Mouse (Mus musculus) heart, embryonic 13.5 days (tissue): ENCODE measurements at regions not wholly inside any gene's neighbourhood (a gene's known extent, or its start where the extent isn't known, plus 50 kb on each side); places are given as distances from the start of the nearest gene placed in this dataset.

Source experiments
- ATAC-seq: fragments of 200-750 bp; cut with Nextera tagmentation; 2 replicates; pipeline ENCODE4 v1.8.0; 2017; ENCODE audit warnings: moderate TSS enrichment; ENCODE audit not compliant: insufficient number of reproducible peaks, low FRiP score, low TSS enrichment; ENCODE audit errors: extremely low read depth
- H3K27ac ChIP-seq: fragments of 300-500 bp; sonication (generic); replicated peaks from 2 replicates; pipeline ENCODE4 v1.5.1; 2015; ENCODE audit warnings: moderate library complexity, mild to moderate bottlenecking, inconsistent platforms
- H3K27me3 ChIP-seq: fragments of 300-500 bp; sonication (generic); replicated peaks from 2 replicates; pipeline ENCODE4 v1.6.1; 2015; ENCODE audit warnings: mild to moderate bottlenecking, inconsistent platforms
- H3K36me3 ChIP-seq: fragments of 300-500 bp; sonication (generic); 2 replicates; pipeline ENCODE4 v1.6.1; 2015; ENCODE audit warnings: mild to moderate bottlenecking, inconsistent platforms
- H3K4me1 ChIP-seq: fragments of 300-500 bp; sonication (generic); 2 replicates; pipeline ENCODE4 v1.6.1; 2015; ENCODE audit warnings: inconsistent platforms
- H3K4me2 ChIP-seq: fragments of 300-500 bp; sonication (generic); 2 replicates; pipeline ENCODE4 v1.6.1; 2015; ENCODE audit warnings: inconsistent platforms, mild to moderate bottlenecking, moderate library complexity
- H3K4me3 ChIP-seq: fragments of 300-500 bp; sonication (generic); 2 replicates; pipeline ENCODE4 v1.5.1; 2015; ENCODE audit warnings: moderate library complexity, mild to moderate bottlenecking, inconsistent platforms
- H3K9ac ChIP-seq: fragments of 300-500 bp; sonication (generic); 2 replicates; pipeline ENCODE4 v1.6.1; 2015; ENCODE audit warnings: inconsistent platforms, mild to moderate bottlenecking, moderate library complexity
- H3K9me3 ChIP-seq: fragments of 300-500 bp; sonication (generic); 2 replicates; pipeline ENCODE4 v1.6.1; 2016; ENCODE audit warnings: inconsistent platforms
- WGBS: fragments of 180-500 bp; shearing (Covaris S2); methylation state at CpG from one replicate; pipeline ENCODE4 v1.1.7; 2015; ENCODE audit warnings: mixed read lengths; 5-methylcytosine and 5-hydroxymethylcytosine counted together

DNA sequence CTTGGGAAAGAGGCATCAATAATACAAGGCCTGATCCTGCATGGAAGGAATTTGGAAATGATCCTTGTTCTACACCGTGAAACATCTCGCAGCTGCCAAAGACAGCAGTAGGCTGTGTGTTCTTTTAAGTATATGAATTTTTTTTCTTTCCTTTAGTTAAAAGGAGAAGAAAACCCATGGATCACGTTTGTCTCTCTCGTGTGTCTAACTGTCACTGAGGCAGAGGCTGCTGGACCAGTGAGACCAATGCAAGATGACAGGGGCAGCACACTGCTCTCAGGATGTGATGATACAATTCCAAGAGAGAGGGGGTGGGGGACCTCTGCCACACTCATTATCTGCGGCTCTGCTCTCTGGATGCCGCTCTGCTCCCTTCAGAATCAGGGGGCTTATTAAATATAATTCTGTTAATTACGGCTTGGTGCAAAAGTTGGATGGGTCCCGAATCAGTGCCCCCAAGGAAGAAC is 379.4 kb upstream of the Noct start:
- Histone ChIP-seq H3K4me1 (peaks cover 12% of the 10 kb centered on the region; the same call in 1 of the 2 replicates), H3K9me3 (no peaks in the 10 kb centered on the region), H3K27ac (no peak overlapping the region), H3K36me3 (no peaks in the 10 kb centered on the region), H3K4me2 (no peak overlapping the region), H3K9ac (no peak overlapping the region), H3K4me3 (no peak overlapping the region), H3K27me3 (no peaks in the 10 kb centered on the region)
- ATAC-seq, result no peak
- 67% methylated on average over 8 of the region's 8 CpGs for WGBS

DNA sequence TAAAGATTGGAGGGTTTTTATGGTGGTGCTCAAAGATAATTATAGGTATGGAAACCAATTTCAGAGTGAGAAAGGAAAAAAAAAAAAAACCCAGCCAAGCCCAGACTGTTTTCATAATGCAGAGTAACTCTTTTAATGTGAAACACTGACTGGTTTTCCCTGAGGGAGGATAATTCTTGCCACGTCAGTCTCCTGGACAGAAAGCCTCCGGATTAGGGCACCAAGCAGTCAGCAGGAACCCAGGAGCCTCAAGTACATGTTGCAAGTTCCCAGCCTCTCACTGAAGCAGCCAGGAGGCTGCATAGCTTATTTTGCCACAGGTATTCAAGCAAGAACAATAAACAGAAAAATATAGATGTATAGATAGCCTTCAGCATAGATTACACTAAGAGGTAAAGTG is 378.9 kb upstream of the Noct start:
- no peak overlapping the region for H3K9ac ChIP-seq
- H3K36me3 ChIP-seq, result no peaks in the 10 kb centered on the region
- no peak for ATAC-seq
- no peak overlapping the region for H3K4me2 ChIP-seq
- no peaks in the 10 kb centered on the region for H3K27me3 ChIP-seq
- no peak overlapping the region for H3K27ac ChIP-seq
- H3K4me1 ChIP-seq, result peaks cover 12% of the 10 kb centered on the region; the same call in 1 of the 2 replicates
- no peak overlapping the region for H3K4me3 ChIP-seq
- H3K9me3 ChIP-seq, result no peaks in the 10 kb centered on the region
- WGBS, result 61% methylated on average over 2 of the region's 2 CpGs

DNA sequence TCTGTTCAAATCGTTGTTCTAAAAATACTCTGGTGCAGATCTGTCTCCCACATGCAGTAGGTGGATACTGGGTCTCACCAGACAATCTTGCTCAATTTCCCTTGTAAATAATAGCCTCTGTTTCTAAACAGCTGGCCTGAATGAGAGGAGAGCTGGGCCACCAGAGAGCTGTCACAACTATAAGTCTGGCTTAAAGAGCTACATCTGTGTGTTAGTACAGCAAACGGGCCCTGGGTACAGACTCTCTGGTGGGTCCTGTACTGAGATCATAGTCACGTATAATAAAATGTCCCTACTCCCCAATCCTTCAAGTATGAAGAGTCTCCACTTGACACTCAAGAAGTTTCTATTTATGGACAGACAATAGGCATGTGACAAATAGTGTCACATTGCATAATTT is 375.7 kb upstream of the Noct start:
- H3K4me2 ChIP-seq, result no peak overlapping the region
- no peak overlapping the region for H3K27ac ChIP-seq
- no peaks in the 10 kb centered on the region for H3K9me3 ChIP-seq
- H3K36me3 ChIP-seq, result no peaks in the 10 kb centered on the region
- H3K9ac ChIP-seq, result no peak overlapping the region
- H3K4me3 ChIP-seq, result no peak overlapping the region
- ATAC-seq, result no peak
- H3K4me1 ChIP-seq, result peaks cover 4% of the 10 kb centered on the region; the same call in 1 of the 2 replicates
- no peaks in the 10 kb centered on the region for H3K27me3 ChIP-seq
- 43% methylated on average over 3 of the region's 3 CpGs for WGBS

DNA sequence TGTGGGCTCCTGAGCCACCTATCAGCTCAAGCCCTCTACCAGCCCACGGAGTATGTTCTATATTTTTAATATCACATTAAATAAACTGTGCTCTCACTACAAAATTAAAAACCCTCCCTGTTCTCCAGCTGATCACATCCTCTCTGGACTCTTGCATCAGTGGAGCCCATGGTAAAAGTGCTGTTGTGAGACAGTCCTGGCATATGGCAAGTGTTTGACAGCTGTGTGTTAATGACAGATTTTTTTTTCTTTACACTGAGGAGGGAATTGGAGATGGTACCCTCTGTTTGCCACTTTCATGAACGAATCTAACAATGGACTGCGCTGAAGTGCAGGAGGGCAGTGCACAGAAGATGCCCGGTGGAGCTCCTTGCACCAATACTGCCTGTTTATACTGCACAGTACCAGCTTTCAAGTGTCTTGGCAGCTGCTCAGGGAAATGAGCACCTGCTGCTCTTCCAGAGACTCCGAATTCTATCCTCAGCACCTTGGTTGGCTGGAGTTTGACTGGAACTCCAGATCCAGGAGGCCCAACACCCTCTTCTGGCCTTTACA is 373.1 kb upstream of the Noct start:
- H3K4me2 ChIP-seq, result no peak overlapping the region
- WGBS, result 81% methylated on average over 5 of the region's 5 CpGs
- peaks cover 4% of the 10 kb centered on the region; the same call in 1 of the 2 replicates for H3K4me1 ChIP-seq
- no peak overlapping the region for H3K27ac ChIP-seq
- no peaks in the 10 kb centered on the region for H3K27me3 ChIP-seq
- H3K9ac ChIP-seq, result no peak overlapping the region
- no peaks in the 10 kb centered on the region for H3K9me3 ChIP-seq
- no peak overlapping the region for H3K4me3 ChIP-seq
- ATAC-seq, result no peak
- H3K36me3 ChIP-seq, result no peaks in the 10 kb centered on the region

DNA sequence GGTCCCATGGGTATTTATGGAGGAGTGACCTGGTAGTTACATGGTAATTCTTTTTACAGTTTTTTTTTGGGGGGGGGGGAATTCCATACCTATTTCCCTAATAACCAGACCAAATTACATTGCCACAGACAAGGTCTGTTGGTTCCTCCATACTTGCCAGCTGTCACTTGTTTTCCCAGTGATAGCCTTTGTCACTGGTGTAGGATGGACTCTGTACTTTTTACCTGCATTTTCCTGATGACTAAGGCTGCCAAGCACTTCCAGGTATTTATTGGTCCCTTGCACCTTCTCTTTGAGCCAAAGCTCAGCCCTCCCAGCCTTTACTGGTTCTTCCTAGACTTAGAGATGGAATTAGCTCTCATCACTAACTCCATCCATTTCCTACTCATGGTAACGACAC is 357.1 kb upstream of the Noct start:
- no peak overlapping the region for H3K4me3 ChIP-seq
- H3K27ac ChIP-seq, result no peak overlapping the region
- no peaks in the 10 kb centered on the region for H3K36me3 ChIP-seq
- no peak overlapping the region for H3K9ac ChIP-seq
- no peaks in the 10 kb centered on the region for H3K27me3 ChIP-seq
- WGBS, result 79% methylated on average over 1 of the region's 1 CpGs
- H3K9me3 ChIP-seq, result no peaks in the 10 kb centered on the region
- no peak for ATAC-seq
- H3K4me1 ChIP-seq, result no peaks in the 10 kb centered on the region
- no peak overlapping the region for H3K4me2 ChIP-seq

DNA sequence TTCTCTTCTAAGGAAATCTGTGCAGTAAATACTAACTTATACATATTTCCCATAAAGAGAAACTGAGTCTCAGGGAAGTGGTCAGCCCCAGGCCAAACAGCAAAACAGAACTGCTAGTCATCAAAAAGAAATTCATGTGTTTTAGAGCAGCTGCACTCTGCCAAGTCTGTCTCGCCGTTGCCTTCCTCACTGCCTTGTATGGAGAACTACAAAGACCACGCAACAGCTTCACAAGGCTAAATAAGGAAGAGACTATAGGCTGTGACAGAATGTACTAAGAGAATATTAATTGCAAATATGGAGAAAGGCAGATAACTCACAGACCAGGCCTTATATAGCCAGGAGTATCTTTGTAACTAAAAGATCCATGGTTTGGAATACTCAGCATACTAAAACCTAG is 355.0 kb upstream of the Noct start:
- Histone ChIP-seq H3K4me1 (no peaks in the 10 kb centered on the region), H3K36me3 (no peaks in the 10 kb centered on the region), H3K4me3 (no peak overlapping the region), H3K9me3 (no peaks in the 10 kb centered on the region), H3K27me3 (no peaks in the 10 kb centered on the region), H3K27ac (no peak overlapping the region), H3K4me2 (no peak overlapping the region), H3K9ac (no peak overlapping the region)
- ATAC-seq, result no peak
- 76% methylated on average over 3 of the region's 3 CpGs for WGBS

DNA sequence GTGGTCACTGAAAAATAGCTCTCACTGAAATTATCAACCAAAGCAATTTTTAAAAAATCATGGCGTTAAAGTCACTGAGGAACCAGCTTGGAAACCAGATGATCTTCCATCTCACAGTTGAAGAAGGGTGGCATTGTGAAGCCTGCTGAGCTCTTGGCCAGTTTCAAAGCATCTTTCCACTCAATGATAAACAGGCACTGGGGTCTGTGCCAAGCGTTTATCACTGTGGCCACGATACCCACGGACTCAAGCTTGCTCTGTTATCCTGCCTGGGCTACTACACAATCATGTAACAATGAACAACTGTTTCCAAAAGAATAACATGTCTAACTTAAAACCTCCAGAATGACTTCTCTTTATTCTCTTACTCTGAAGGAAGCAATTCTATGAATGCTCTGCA is 345.2 kb upstream of the Noct start:
- Histone ChIP-seq H3K4me2 (no peak overlapping the region), H3K36me3 (no peaks in the 10 kb centered on the region), H3K4me3 (no peak overlapping the region), H3K9ac (no peak overlapping the region), H3K27me3 (no peaks in the 10 kb centered on the region), H3K27ac (peak overlapping the region; percentile 45), H3K9me3 (no peaks in the 10 kb centered on the region), H3K4me1 (peaks cover 10% of the 10 kb centered on the region; the same call in 1 of the 2 replicates)
- ATAC-seq, result no peak
- 48% methylated on average over 4 of the region's 4 CpGs for WGBS

DNA sequence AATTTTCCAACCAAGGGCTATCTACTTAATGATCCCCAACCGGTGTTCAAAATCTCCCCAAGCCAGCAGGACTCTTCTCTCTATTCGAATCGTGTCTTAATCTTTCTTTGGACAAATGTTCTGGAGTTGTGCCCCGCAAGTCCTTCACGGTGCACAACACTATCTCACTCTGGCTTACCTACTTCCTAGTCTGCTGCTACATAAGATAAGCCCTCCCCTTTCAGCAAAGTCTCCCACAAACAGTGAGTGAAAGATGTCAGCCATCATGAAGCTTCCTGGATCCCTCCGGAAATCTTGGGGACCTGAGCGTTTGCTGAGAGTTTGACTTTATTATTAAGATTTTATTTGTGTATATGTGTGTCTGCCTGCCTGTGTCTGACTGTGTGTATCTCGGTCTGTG is 344.7 kb upstream of the Noct start:
- WGBS, result 57% methylated on average over 8 of the region's 8 CpGs
- Histone ChIP-seq H3K36me3 (no peaks in the 10 kb centered on the region), H3K9ac (no peak overlapping the region), H3K4me3 (no peak overlapping the region), H3K27ac (peak overlapping the region; percentile 45), H3K4me1 (peaks cover 10% of the 10 kb centered on the region; the same call in 1 of the 2 replicates), H3K9me3 (no peaks in the 10 kb centered on the region), H3K27me3 (no peaks in the 10 kb centered on the region), H3K4me2 (no peak overlapping the region)
- no peak for ATAC-seq

DNA sequence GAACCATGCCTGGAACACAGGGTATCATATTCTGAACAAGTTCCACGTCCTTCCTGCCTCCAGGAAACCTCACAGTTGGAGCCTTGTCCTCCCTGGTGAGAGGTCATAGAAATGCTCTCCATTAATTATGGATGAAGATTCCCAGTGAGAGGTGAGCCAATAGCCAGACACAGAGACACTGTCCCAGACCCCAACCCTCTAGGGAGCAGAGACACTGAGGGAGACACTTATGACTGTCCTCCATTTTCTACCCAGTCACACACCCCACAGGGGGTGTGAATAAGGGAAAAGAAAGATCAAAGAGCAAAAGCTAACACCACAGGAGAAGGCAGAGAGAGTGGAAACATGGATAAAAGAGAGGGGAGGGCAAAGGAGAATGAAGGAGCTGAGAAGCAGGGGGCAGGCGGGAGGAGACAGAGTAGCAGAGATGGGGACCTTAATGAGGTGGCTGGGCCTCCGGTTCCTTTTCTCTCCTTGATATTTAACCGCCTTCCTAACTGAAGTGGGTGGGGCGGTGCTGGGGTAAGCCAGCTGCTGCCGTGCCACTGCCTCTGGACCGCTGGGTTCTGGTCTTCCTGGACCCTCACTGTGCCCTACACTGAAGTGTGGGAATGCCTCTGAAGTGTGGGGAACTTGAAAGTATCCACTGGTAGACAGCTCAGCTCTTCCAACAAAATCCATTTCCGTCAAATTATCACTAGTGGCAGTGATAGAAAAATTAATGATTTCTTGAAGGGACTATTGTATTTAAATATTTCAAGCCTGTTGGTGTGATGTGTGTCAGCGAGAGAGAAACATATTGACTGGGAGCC is 342.6 kb upstream of the Noct start:
- H3K27ac ChIP-seq, result no peak overlapping the region
- H3K4me2 ChIP-seq, result no peak overlapping the region
- no peak for ATAC-seq
- no peak overlapping the region for H3K9ac ChIP-seq
- no peaks in the 10 kb centered on the region for H3K9me3 ChIP-seq
- no peaks in the 10 kb centered on the region for H3K36me3 ChIP-seq
- 31% methylated on average over 9 of the region's 9 CpGs for WGBS
- peaks cover 14% of the 10 kb centered on the region for H3K4me1 ChIP-seq
- H3K27me3 ChIP-seq, result no peaks in the 10 kb centered on the region
- H3K4me3 ChIP-seq, result no peak overlapping the region

DNA sequence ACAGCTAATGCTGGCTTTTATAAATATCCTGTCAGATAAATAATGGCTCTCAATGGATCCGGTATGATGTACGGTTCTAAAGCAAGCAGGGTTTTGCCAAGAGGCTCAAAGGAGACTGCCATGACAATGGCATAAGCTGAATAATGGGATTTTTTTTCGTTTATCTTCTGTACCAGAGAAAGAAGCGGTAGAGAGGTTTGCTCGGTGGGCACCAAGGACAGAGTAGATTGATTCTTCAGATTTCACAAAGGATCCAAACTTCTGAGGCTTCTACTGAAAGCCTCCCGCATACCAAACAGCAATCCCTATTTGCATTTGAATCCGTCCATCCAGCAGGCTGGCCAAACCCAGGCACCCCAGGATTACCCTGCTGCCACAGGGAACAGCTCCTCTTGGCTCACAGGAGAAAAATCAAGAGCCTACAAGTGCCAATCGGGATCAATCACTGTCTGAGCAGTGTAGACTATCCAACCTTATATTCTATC is 342.0 kb upstream of the Noct start:
- ATAC-seq, result no peak
- no peak overlapping the region for H3K4me2 ChIP-seq
- no peak overlapping the region for H3K27ac ChIP-seq
- no peaks in the 10 kb centered on the region for H3K27me3 ChIP-seq
- WGBS, result 28% methylated on average over 8 of the region's 8 CpGs
- H3K36me3 ChIP-seq, result no peaks in the 10 kb centered on the region
- no peaks in the 10 kb centered on the region for H3K9me3 ChIP-seq
- H3K4me3 ChIP-seq, result no peak overlapping the region
- H3K4me1 ChIP-seq, result peaks cover 21% of the 10 kb centered on the region
- no peak overlapping the region for H3K9ac ChIP-seq

DNA sequence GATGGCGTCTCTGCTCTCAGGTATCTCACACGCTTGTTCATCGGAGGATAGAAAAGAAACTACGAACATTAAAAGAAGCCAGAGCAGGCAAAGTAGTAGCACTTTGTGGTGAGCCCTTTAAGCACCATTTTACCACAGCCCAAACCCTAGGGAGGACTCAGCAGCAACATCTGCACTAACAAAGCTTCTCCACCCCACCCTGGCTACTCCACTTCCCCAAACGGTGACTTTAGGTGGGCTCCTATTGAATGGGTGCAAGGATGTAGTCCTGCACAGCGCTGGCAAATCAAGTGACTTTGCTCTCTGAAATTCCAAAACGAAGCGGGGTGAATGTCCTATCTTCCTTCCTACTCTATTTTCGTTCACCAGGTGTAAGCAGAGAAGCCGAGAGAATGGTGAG is 337.9 kb upstream of the Noct start:
- no peaks in the 10 kb centered on the region for H3K36me3 ChIP-seq
- peaks cover 14% of the 10 kb centered on the region for H3K4me1 ChIP-seq
- H3K27me3 ChIP-seq, result no peaks in the 10 kb centered on the region
- H3K9ac ChIP-seq, result no peak overlapping the region
- no peak overlapping the region for H3K4me3 ChIP-seq
- H3K4me2 ChIP-seq, result peak overlapping the region; percentile 57
- H3K27ac ChIP-seq, result peak overlapping the region; percentile 34
- H3K9me3 ChIP-seq, result no peaks in the 10 kb centered on the region
- ATAC-seq, result no peak
- 55% methylated on average over 10 of the region's 10 CpGs for WGBS
